Mouse (Mus musculus) midbrain, embryonic 16.5 days (tissue): ENCODE data around the gene Vsx2. TPM values are rescaled to one million over a fixed set of nuclear protein-coding genes. Genes with fewer than 3 reads are reported as not detected.
A peak's percentile ranks its signal among the peaks of the same experiment; 100 is the strongest.

Experiments used
- ATAC-seq: fragments of 200-750 bp; cut with Nextera tagmentation; 2 replicates; pipeline ENCODE4 v1.8.0; 2017; ENCODE audit warnings: moderate TSS enrichment
- H3K27ac ChIP-seq: fragments of 300-500 bp; sonication (generic); 2 replicates; pipeline ENCODE4 v1.5.1; 2014; ENCODE audit warnings: mild to moderate bottlenecking, low read length, mixed read lengths
- H3K27me3 ChIP-seq: fragments of 300-500 bp; sonication (generic); 2 replicates; pipeline ENCODE4 v1.6.1; 2014; ENCODE audit warnings: low read depth, low read length, mixed read lengths; ENCODE audit not compliant: control insufficient read depth, insufficient read depth
- H3K36me3 ChIP-seq: fragments of 300-500 bp; sonication (generic); 2 replicates; pipeline ENCODE4 v1.6.1; 2014; ENCODE audit warnings: mild to moderate bottlenecking, low read length, moderate library complexity, mixed read lengths; ENCODE audit not compliant: control insufficient read depth, insufficient read depth
- H3K4me1 ChIP-seq: fragments of 300-500 bp; sonication (generic); 2 replicates; pipeline ENCODE4 v1.6.1; 2014; ENCODE audit warnings: mild to moderate bottlenecking, low read length, mixed read lengths; ENCODE audit not compliant: control insufficient read depth, insufficient read depth
- H3K4me2 ChIP-seq: fragments of 300-500 bp; sonication (generic); 2 replicates; pipeline ENCODE4 v1.6.1; 2014; ENCODE audit warnings: mild to moderate bottlenecking, low read length, mixed read lengths
- H3K4me3 ChIP-seq: fragments of 300-500 bp; sonication (generic); 2 replicates; pipeline ENCODE4 v1.5.1; 2014; ENCODE audit warnings: low read depth, mild to moderate bottlenecking, low read length, moderate library complexity, mixed read lengths
- H3K9ac ChIP-seq: fragments of 300-500 bp; sonication (generic); 2 replicates; pipeline ENCODE4 v1.6.1; 2014; ENCODE audit warnings: low read depth, low read length, mixed read lengths
- H3K9me3 ChIP-seq: fragments of 300-500 bp; sonication (generic); replicated peaks from 2 replicates; pipeline ENCODE4 v1.6.1; 2014; ENCODE audit warnings: mild to moderate bottlenecking, low read length, mixed read lengths; ENCODE audit not compliant: control insufficient read depth, poor library complexity, severe bottlenecking
- WGBS: fragments of 180-500 bp; shearing (Covaris S2); extraction: QIAGEN DNeasy Blood & Tissue Kit; methylation state at CpG from one replicate; pipeline ENCODE4 v1.1.7; 2014; 5-methylcytosine and 5-hydroxymethylcytosine counted together
- polyA plus RNA-seq: library from polyadenylated mRNA; unstranded; fragments of >200 nt; fragmentation: Nextera tagmentation; extraction: Ambion mirVana; gene quantifications from 2 replicates; pipeline ENCODE4 v1.2.1, GENCODE M21; 2015

Gene Vsx2
- polyA plus RNA-seq, 1 experiment from 2014 or later: 1.9 TPM

GRCm38 (mm10) chr12:84598324-84598723 is 28.8 kb downstream of the Vsx2 start:
- H3K4me3 ChIP-seq: no peak overlapping the region
- peaks cover 4% of the 10 kb centered on the region; the same call in 1 of the 2 replicates for H3K36me3 ChIP-seq
- no peak overlapping the region for H3K27ac ChIP-seq
- H3K4me1 ChIP-seq: no peaks in the 10 kb centered on the region
- peak; percentile 51; the same call in 1 of the 2 replicates for ATAC-seq
- H3K27me3 ChIP-seq: 0 out of 2 replicates have a peak, but pooled peaks cover 2% of the 10 kb centered on the region
- H3K9me3 ChIP-seq: no peaks in the 10 kb centered on the region
- 21% methylated on average over 8 of the region's 8 CpGs for WGBS
- H3K4me2 ChIP-seq: no peak overlapping the region
- no peak overlapping the region for H3K9ac ChIP-seq

GRCm38 (mm10) chr12:84604001-84604400 is 34.4 kb downstream of the Vsx2 start:
- WGBS: 90% methylated on average over 6 of the region's 7 CpGs
- Histone ChIP-seq H3K9me3 (no peaks in the 10 kb centered on the region), H3K4me1 (no peaks in the 10 kb centered on the region), H3K4me2 (no peak overlapping the region), H3K27me3 (no peaks in the 10 kb centered on the region), H3K27ac (no peak overlapping the region), H3K9ac (no peak overlapping the region), H3K36me3 (peaks cover 8% of the 10 kb centered on the region; the same call in 1 of the 2 replicates), H3K4me3 (no peak overlapping the region)
- ATAC-seq: no peak

- WGBS: 75% methylated on average over 7 of the region's 7 CpGs
- no peak overlapping the region for H3K4me3 ChIP-seq
- no peaks in the 10 kb centered on the region for H3K27me3 ChIP-seq
- no peaks in the 10 kb centered on the region for H3K9me3 ChIP-seq
- no peak overlapping the region for H3K9ac ChIP-seq
- H3K4me2 ChIP-seq: no peak overlapping the region
- no peaks in the 10 kb centered on the region for H3K4me1 ChIP-seq
- H3K27ac ChIP-seq: no peak overlapping the region
- H3K36me3 ChIP-seq: peaks cover 8% of the 10 kb centered on the region; the same call in 1 of the 2 replicates
- ATAC-seq: no peak
These were observed 36.3 kb downstream of the Vsx2 start for GRCm38 (mm10) chr12:84605860-84606259.

- Histone ChIP-seq H3K27me3 (no peaks in the 10 kb centered on the region), H3K36me3 (peaks cover 4% of the 10 kb centered on the region; the same call in 1 of the 2 replicates), H3K9ac (no peak overlapping the region), H3K9me3 (no peaks in the 10 kb centered on the region), H3K4me1 (no peaks in the 10 kb centered on the region; the same call in 1 of the 2 replicates), H3K27ac (no peak overlapping the region), H3K4me2 (no peak overlapping the region), H3K4me3 (no peak overlapping the region)
- ATAC-seq: no peak
- 87% methylated on average over 10 of the region's 10 CpGs for WGBS
These were observed 42.2 kb downstream of the Vsx2 start for GRCm38 (mm10) chr12:84611718-84612117.

GRCm38 (mm10) chr12:84612518-84612917 is 43.0 kb downstream of the Vsx2 start:
- no peak overlapping the region for H3K9ac ChIP-seq
- H3K4me2 ChIP-seq: no peak overlapping the region
- peaks cover 4% of the 10 kb centered on the region; the same call in 1 of the 2 replicates for H3K36me3 ChIP-seq
- 78% methylated on average over 8 of the region's 8 CpGs for WGBS
- no peaks in the 10 kb centered on the region for H3K9me3 ChIP-seq
- no peak for ATAC-seq
- H3K27me3 ChIP-seq: no peaks in the 10 kb centered on the region
- no peaks in the 10 kb centered on the region; the same call in none of the 2 replicates for H3K4me1 ChIP-seq
- H3K4me3 ChIP-seq: no peak overlapping the region
- H3K27ac ChIP-seq: no peak overlapping the region

GRCm38 (mm10) chr12:84614001-84614400 is 44.4 kb downstream of the Vsx2 start:
- WGBS: 91% methylated on average over 11 of the region's 11 CpGs
- no peak overlapping the region for H3K27ac ChIP-seq
- no peaks in the 10 kb centered on the region for H3K9me3 ChIP-seq
- no peak overlapping the region for H3K4me3 ChIP-seq
- H3K27me3 ChIP-seq: no peaks in the 10 kb centered on the region
- no peak overlapping the region for H3K9ac ChIP-seq
- no peak overlapping the region for H3K4me2 ChIP-seq
- no peak for ATAC-seq
- peaks cover 3% of the 10 kb centered on the region for H3K4me1 ChIP-seq
- no peaks in the 10 kb centered on the region for H3K36me3 ChIP-seq

DNA sequence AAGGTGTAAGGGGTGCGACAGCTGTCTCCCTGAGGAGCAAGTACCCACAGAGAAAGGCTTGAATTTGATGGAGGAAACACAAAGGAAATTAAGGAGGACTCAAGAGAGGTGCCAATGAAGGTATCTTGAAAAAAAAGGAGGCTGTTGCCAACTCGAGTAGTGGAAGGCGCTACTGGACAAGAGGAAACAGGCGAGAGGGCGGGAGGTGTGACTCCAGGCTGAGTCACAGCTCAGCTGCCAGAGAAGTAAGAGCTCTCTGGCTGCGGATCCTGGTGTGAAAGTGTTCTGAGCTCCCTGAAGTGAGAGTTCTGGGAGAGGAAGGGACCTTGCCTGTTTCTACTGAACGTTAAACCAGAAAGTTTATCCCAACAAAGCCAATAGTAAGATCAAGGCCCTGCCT is 45.0 kb downstream of the Vsx2 start:
- H3K27me3 ChIP-seq: no peaks in the 10 kb centered on the region
- WGBS: 78% methylated on average over 7 of the region's 7 CpGs

DNA sequence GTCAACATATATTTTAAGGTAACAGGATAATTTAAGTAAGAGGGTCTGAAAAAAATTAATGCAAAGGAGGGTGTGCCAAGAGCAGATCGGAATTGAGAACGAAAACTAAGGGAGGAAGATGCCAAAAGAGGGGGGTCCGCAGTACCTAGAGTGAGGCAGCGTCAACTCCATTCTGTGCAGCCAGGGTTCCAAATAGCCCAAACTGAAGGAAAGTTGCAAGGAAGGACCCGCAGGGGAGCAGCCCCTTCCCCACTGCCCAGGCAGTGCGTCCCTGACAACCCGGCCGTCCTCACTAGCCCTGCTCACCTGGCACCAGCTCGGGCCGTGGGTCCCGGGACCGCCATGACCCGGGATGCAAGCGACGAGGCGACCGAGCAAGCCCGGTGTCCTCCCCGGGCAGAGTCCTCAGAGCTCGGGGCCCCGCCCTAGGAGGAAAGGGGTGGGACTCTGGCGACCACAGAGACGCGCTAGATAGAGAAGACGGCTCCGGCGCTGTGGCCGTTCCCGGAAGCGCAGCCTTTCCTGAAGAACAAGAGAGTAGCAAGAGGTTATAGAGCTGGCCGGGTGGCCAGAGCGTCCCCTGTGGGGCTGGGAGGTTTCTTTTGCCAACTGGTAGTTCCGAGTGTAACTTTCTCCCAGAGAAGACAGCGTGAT is 47.5 kb downstream of the Vsx2 start, which contains the start of gene Abcd4:
Gene Abcd4 (minus strand): TSS at position 437 of the 654 bp plus-strand sequence.
- H3K9me3 ChIP-seq: no peaks in the 10 kb centered on the region
- H3K4me3 ChIP-seq: peak within 1 kb of the TSS; percentile 91
- H3K27ac ChIP-seq: peak within 1 kb of the TSS; percentile 61
- under 1% methylated on average over 34 of the region's 34 CpGs for WGBS
- peak; percentile 98 for ATAC-seq
- H3K36me3 ChIP-seq: no peaks in the 10 kb centered on the region
- H3K9ac ChIP-seq: peak within 1 kb of the TSS; percentile 90
- peaks cover 3% of the 10 kb centered on the region for H3K4me1 ChIP-seq
- no peaks in the 10 kb centered on the region for H3K27me3 ChIP-seq
- peak within 1 kb of the TSS; percentile 70 for H3K4me2 ChIP-seq

More for the DNA sequence above, 45.0 kb downstream of the Vsx2 start:
- H3K9me3 ChIP-seq: no peaks in the 10 kb centered on the region
- no peak overlapping the region for H3K4me3 ChIP-seq
- H3K36me3 ChIP-seq: no peaks in the 10 kb centered on the region
- H3K27ac ChIP-seq: no peak overlapping the region
- H3K4me2 ChIP-seq: no peak overlapping the region
- H3K9ac ChIP-seq: no peak overlapping the region
- H3K4me1 ChIP-seq: peaks cover 3% of the 10 kb centered on the region
- no peak for ATAC-seq

- Histone ChIP-seq H3K36me3 (no peaks in the 10 kb centered on the region), H3K4me2 (peak overlapping the region; percentile 70), H3K4me1 (peaks cover 3% of the 10 kb centered on the region), H3K4me3 (peak overlapping the region; percentile 91), H3K9me3 (no peaks in the 10 kb centered on the region), H3K27me3 (no peaks in the 10 kb centered on the region), H3K27ac (no peak overlapping the region), H3K9ac (peak overlapping the region; percentile 90; the same call in 1 of the 2 replicates)
- 5% methylated on average over 10 of the region's 10 CpGs for WGBS
- ATAC-seq: peak; percentile 74
These were observed 48.1 kb downstream of the Vsx2 start for GRCm38 (mm10) chr12:84617663-84618062.
